Mouse (Mus musculus): Measurements from ENCODE around the gene Vmn2r107. TPM values are rescaled to one million over a fixed set of nuclear protein-coding genes. Genes with fewer than 3 reads are reported as not detected.

Gene Vmn2r107
- not detected for polyA plus RNA-seq (2017; shearing (Covaris generic))

GRCm38 (mm10) chr17:20344942-20345341, at the start of gene Vmn2r107:
TSS of gene Vmn2r107 (plus strand) at chr17:20345242.
- ATAC-seq, result no peak

GRCm38 (mm10) chr17:20305790-20306189, 39.3 kb upstream of the Vmn2r107 start:
- no peak for ATAC-seq

- ATAC-seq, result no peak
Observed at GRCm38 (mm10) chr17:20399105-20399504, 54.1 kb downstream of the Vmn2r107 start.

- no peak for ATAC-seq
Observed at GRCm38 (mm10) chr17:20413846-20414245, 68.8 kb downstream of the Vmn2r107 start, which contains the start of gene Vmn1r224. TSS of gene Vmn1r224 (plus strand) at chr17:20414146.

Other genes starting within 250 kb of the Vmn2r107 start
- not detected for gene Fpr-rs7, start 231.0 kb upstream of the Vmn2r107 start, polyA plus RNA-seq (2017; shearing (Covaris generic))
- not detected for gene Fpr-rs6, start 162.1 kb upstream of the Vmn2r107 start, polyA plus RNA-seq (2017; shearing (Covaris generic))
- gene Vmn2r105, start 110.2 kb upstream of the Vmn2r107 start, polyA plus RNA-seq (2017; shearing (Covaris generic)), result not detected
- gene Vmn2r106, start 59.7 kb upstream of the Vmn2r107 start, polyA plus RNA-seq (2017; shearing (Covaris generic)), result not detected
- not detected for gene Vmn1r224, start 68.9 kb downstream of the Vmn2r107 start, polyA plus RNA-seq (2017; shearing (Covaris generic))
- gene Vmn2r108, start 136.1 kb downstream of the Vmn2r107 start, polyA plus RNA-seq (2017; shearing (Covaris generic)), result not detected
- gene Vmn1r225, start 152.9 kb downstream of the Vmn2r107 start, polyA plus RNA-seq (2017; shearing (Covaris generic)), result not detected
- gene Vmn2r109, start 219.5 kb downstream of the Vmn2r107 start, polyA plus RNA-seq (2017; shearing (Covaris generic)), result not detected